Mouse (Mus musculus) monocyte, adult 5-6 weeks (primary cell): ENCODE data around the gene Foxo3. TPM values are rescaled to one million over a fixed set of nuclear protein-coding genes. Genes with fewer than 3 reads are reported as not detected.

Experiments used
- ATAC-seq: fragments of 153-309, 156-312 bp; replicated peaks from 2 replicates; pipeline ENCODE4 v1.8.0; 2017; ENCODE audit warnings: mild to moderate bottlenecking; ENCODE audit not compliant: low TSS enrichment, insufficient number of reproducible peaks, severe bottlenecking, poor library complexity, low FRiP score
- total RNA-seq: library from RNA; stranded (forward); fragments of 200-1000, 200-491, 200-594 nt; gene quantifications from 3 replicates; pipeline ENCODE4 v1.2.3, GENCODE M21; 2017

The Foxo3 gene
- total RNA-seq, 1 experiment from 2014 or later = 39.6 TPM

DNA sequence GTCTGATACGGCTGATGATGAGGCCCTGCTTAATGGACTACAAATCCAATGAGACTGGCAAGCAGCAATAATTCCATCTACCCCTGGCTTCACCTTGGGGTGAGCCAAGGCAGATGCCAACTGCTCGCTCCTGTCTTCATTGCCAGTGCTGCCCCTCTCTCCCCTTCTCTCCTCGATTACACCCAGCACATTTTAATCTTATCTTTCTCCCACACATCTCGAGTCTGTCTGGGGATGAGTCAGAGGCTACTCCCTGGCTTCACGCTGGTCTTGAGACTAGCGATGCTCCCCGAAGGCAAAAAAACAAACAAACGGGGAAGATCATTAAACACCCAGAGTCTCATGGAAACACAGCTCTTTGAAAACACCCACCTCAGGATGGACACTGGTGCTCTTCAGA lies 16.0 kb downstream of the Foxo3 start:
- no peak for ATAC-seq

DNA sequence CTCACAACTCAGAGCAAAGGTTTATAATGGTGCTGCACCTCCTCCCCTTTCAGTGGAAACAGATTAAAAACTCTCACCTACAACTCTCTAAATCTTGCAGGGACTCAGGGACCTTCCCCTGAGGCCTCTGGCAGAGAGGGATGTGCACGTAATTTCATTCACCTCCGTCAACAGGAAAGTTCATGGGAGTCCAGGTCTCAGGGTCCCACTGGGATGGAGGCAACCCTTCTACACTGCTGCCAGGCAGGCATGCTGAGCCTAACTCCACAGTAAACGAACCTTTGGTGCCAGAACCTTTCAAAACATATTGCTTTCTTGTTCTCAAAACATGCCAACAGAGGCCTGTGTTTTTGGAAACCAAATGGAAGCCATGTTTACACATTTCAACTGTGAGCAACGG lies 17.0 kb downstream of the Foxo3 start:
- no peak for ATAC-seq

DNA sequence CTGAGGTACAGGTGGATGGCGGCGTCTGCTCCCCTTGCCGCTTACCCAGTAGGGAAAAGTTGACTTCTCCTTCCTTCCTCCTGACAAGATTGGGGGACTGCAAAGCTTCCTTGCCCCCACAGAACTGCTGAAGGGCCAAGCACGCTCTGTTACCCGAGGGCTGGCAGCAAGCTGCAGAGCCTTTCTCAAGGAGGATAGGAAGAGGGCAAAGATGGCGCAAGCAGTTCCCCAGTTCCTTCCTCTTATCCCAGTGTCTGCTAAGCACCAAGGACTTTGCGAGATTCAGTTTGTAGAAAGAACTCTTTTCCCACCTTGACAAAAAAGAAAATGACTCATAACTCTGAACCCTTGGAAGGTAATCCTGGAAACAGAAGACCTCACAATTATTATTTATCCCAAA lies 18.6 kb downstream of the Foxo3 start:
- no peak; the same call in 1 of the 2 replicates for ATAC-seq

GRCm38 (mm10) chr10:42254788-42255187 lies 21.8 kb downstream of the Foxo3 start:
- no peak for ATAC-seq

GRCm38 (mm10) chr10:42251749-42252323 lies 24.7 kb downstream of the Foxo3 start:
- ATAC-seq = no peak

- ATAC-seq = no peak
Measured at GRCm38 (mm10) chr10:42251203-42251602, 25.4 kb downstream of the Foxo3 start.

DNA sequence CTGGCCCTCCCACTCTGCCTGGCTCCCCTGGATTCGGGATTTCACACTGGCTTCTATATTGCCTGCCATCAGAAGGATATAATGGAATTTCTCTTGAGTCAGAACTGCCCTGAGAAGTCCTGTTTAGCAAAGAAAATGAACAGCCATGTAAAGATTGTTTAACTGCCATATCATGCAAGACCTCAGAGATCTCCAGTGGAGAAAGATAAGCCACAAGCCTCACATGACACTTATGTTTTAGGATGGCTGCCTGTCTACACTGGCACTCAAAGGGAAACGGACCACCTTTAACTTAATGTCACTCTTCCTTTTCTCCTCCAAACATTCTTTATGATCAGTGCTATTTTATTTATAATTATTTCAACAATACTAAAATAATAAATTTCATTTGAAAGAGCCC lies 26.6 kb downstream of the Foxo3 start:
- no peak for ATAC-seq

GRCm38 (mm10) chr10:42248644-42249043 lies 27.9 kb downstream of the Foxo3 start:
- ATAC-seq = no peak

- ATAC-seq = no peak
Measured at GRCm38 (mm10) chr10:42248156-42248555, 28.4 kb downstream of the Foxo3 start.

DNA sequence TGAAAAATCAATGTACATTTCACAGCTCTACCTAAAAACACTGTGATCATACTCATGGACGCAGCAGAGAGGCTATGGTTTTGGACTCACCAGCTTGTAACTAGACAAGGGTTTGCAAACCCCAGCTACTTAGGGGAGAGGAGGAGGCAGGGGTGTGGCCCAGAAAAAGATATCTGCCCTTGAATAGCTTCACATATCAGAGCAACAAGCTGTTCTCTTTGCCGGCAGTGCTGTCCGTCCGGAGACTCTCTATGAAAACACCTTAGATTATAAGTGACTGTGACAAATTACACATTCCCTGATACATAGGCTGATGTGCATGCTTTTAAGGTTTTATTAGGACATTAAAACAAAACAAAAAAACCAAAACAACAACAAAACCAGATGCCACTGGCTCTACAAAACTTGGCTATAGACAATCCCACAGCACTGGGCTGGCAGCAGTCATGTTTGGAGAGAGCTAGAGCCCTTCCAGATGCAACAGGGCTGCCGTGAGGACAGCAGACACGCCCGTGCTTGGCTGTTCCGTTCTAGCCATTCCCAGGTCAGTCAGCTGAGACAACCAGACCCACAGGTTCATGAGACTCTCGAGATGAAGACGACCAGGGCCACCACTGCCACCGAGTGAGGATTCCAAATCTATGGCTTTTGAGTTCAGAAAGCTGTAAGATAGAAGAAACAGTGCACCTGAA lies 29.3 kb downstream of the Foxo3 start:
- no peak for ATAC-seq

GRCm38 (mm10) chr10:42246483-42246882 lies 30.1 kb downstream of the Foxo3 start:
- no peak for ATAC-seq

- ATAC-seq = no peak
Measured at GRCm38 (mm10) chr10:42245636-42246035, 30.9 kb downstream of the Foxo3 start.

DNA sequence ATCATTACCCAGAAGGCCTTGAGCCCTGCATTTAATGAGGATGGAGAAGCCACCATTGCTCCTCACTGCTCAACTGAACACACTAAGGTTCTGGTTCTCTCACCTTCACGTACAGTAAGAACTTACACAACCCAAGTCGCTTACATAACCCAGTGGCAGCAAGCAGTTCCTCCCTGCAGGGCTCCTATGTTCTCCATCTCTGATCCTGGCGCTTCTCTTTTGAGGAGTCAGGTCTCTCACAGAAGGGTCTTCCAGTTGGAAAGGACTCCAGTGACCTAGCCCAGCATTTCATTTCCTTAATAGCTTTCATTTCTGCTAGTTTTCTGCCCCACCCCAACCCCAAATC lies 31.3 kb downstream of the Foxo3 start:
- peak; percentile 43; the same call in 1 of the 2 replicates for ATAC-seq

DNA sequence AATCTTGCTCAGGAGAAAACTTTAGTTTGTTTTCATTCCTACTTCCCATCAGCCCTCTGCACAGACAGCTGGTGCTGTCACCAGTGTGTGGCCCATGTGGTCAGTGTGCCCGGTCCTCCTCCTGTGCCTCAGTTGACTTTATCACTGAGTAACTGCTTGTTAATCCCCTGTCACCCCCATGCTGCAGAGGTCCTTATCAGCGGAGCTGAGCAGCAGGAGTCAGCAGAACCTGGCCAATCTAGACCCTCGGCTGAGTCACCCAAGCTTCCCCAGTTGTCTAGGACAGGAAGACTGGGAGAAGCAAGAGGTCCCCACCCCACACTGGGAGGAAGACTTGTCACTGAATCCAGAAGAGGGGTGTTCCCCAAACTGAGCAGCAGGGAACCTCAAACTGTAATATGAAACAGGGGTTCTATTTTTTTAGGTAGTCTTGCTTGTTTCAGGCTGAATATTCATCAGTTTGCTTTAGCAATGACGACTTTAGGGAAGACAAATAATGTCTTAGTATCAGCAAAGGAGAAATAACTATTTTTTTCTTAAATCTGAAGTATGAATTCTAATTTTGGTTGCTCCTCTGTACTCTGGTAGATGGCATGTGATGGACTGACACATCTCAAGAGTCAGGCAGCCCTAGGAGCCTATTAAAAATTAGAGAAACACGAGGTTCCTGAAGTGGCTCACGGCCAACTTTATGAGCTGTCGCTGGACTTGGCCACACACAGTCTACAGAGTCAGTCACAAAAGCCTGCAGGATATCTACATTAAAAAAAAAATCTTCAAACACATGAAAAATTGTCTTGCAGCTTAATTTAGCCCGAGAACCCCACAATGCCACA lies 31.9 kb downstream of the Foxo3 start:
- ATAC-seq = no peak; the same call in 1 of the 2 replicates

GRCm38 (mm10) chr10:42243925-42244324 lies 32.6 kb downstream of the Foxo3 start:
- ATAC-seq = no peak

DNA sequence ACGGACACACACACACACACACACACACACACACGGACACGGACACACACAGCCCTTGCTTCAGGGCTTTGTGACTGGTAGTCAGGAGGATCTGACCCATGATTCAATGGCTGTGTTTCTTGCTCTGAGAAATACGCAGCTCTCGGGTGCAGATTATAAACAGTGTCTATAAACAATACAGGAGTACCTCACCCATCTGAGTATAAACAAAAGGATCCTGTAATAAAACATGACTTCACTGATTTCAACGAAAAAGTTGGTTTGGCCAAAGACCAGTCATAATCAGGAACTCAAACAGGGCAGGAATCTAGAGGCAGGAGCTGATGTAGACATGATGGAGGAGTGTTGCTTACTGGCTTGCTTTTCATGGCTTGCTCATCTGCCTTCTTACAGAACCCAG lies 34.1 kb downstream of the Foxo3 start:
- no peak for ATAC-seq

- ATAC-seq = no peak
Measured at GRCm38 (mm10) chr10:42241775-42242174, 34.8 kb downstream of the Foxo3 start.

- no peak for ATAC-seq
Measured at GRCm38 (mm10) chr10:42239810-42240111, 36.8 kb downstream of the Foxo3 start.

GRCm38 (mm10) chr10:42238923-42239809 lies 37.4 kb downstream of the Foxo3 start:
- ATAC-seq = no peak
